Mouse (Mus musculus): ENCODE results near the gene Ceacam18. TPM values are rescaled to one million over a fixed set of nuclear protein-coding genes. Genes with fewer than 3 reads are reported as not detected.

Ceacam18 gene
- polyA plus RNA-seq (2015; fragmentation: Nextera tagmentation; extraction: Ambion mirVana): 0.05 TPM in 1 of 2 replicates, not detected in the other

DNA sequence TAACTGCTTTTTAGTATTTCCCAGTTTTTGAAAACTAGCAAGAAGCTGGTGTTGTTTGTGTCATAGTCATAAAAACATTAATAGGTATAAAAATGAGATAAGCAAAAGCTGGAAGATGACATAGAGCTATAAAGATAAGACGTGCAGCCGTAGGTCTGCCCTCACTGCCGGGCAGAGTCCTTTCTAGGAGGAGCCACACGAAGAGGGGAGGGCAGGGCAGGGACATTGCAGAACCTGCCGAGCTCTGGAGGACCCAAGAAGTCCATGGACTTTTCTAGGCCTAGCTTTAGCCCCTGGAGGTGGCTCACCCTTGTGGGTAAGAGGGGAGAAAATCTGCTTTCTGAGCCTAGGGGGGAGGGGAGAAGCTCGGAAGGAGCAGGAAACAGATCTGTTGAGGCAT lies at the start of gene Ceacam18:
Gene Ceacam18 (plus strand): TSS at position 208 of the 400 bp plus-strand sequence.
- Histone ChIP-seq H3K9ac (no peak within 1 kb of the TSS), H3K4me2 (no peak within 1 kb of the TSS), H3K27ac (replicated peaks) (no peak within 1 kb of the TSS), H3K4me3 (replicated peaks) (no peak within 1 kb of the TSS), H3K4me1 (replicated peaks) (no peaks in the 10 kb centered on the region), H3K9me3 (replicated peaks) (no peaks in the 10 kb centered on the region), H3K36me3 (replicated peaks) (no peaks in the 10 kb centered on the region), H3K27me3 (no peaks in the 10 kb centered on the region)
- ATAC-seq (ENCODE audit: insufficient read depth): no peak
- WGBS (ENCODE audit: insufficient replicate concordance): 27% methylated on average over 6 of the region's 6 CpGs

- H3K4me1 ChIP-seq (replicated peaks): peaks cover 12% of the 10 kb centered on the region
- H3K4me3 ChIP-seq (replicated peaks): no peak overlapping the region
- no peaks in the 10 kb centered on the region for H3K9me3 ChIP-seq (replicated peaks)
- no peak overlapping the region for H3K9ac ChIP-seq
- H3K27ac ChIP-seq (replicated peaks): no peak overlapping the region
- H3K36me3 ChIP-seq (replicated peaks): peaks cover 55% of the 10 kb centered on the region
- no peaks in the 10 kb centered on the region for H3K27me3 ChIP-seq
- H3K4me2 ChIP-seq: no peak overlapping the region
- ATAC-seq (ENCODE audit: insufficient read depth): no peak
- 69% methylated on average over 5 of the region's 5 CpGs for WGBS (ENCODE audit: insufficient replicate concordance)
Observed at GRCm38 (mm10) chr7:43584790-43585189, 49.7 kb upstream of the Ceacam18 start.

DNA sequence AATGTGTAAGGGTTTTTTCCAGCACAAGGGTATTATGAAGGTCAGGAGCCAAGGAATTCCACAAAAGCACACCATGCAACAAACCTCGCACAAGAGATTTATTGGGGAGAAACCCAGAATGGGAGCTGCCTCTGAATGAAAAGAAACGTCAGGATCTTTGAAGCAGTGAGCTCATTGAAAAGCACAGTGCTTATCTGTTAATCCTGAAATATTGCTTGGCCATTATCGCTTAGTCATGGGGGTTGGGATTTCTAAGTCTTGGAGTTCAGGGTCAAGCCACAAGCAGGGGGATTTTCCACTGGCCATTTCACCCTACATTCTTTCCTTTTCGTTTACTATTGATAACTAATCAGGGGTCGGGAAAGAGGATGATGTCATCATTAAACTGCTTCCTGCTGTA lies 32.6 kb upstream of the Ceacam18 start:
- Histone ChIP-seq H3K4me2 (no peak overlapping the region), H3K4me1 (replicated peaks) (no peaks in the 10 kb centered on the region), H3K9ac (no peak overlapping the region), H3K36me3 (replicated peaks) (no peaks in the 10 kb centered on the region), H3K4me3 (replicated peaks) (no peak overlapping the region), H3K27me3 (no peaks in the 10 kb centered on the region), H3K9me3 (replicated peaks) (no peaks in the 10 kb centered on the region), H3K27ac (replicated peaks) (no peak overlapping the region)
- ATAC-seq (ENCODE audit: insufficient read depth): no peak
- 31% methylated on average over 5 of the region's 5 CpGs for WGBS (ENCODE audit: insufficient replicate concordance)

GRCm38 (mm10) chr7:43606896-43607742 lies 27.4 kb upstream of the Ceacam18 start, which contains the start of gene Zfp819:
TSS of gene Zfp819 (plus strand) at chr7:43607169.
- peak within 1 kb of the TSS; percentile 58 for H3K4me2 ChIP-seq
- WGBS (ENCODE audit: insufficient replicate concordance): 15% methylated on average over 41 of the region's 41 CpGs
- no peak for ATAC-seq (ENCODE audit: insufficient read depth)
- no peaks in the 10 kb centered on the region for H3K9me3 ChIP-seq (replicated peaks)
- H3K36me3 ChIP-seq (replicated peaks): no peaks in the 10 kb centered on the region
- H3K9ac ChIP-seq: no peak within 1 kb of the TSS
- H3K27ac ChIP-seq (replicated peaks): no peak within 1 kb of the TSS
- 0 out of 2 replicates have a peak, but pooled peaks cover 5% of the 10 kb centered on the region for H3K27me3 ChIP-seq
- peak within 1 kb of the TSS; percentile 33 for H3K4me3 ChIP-seq (replicated peaks)
- peaks cover 8% of the 10 kb centered on the region for H3K4me1 ChIP-seq (replicated peaks)

DNA sequence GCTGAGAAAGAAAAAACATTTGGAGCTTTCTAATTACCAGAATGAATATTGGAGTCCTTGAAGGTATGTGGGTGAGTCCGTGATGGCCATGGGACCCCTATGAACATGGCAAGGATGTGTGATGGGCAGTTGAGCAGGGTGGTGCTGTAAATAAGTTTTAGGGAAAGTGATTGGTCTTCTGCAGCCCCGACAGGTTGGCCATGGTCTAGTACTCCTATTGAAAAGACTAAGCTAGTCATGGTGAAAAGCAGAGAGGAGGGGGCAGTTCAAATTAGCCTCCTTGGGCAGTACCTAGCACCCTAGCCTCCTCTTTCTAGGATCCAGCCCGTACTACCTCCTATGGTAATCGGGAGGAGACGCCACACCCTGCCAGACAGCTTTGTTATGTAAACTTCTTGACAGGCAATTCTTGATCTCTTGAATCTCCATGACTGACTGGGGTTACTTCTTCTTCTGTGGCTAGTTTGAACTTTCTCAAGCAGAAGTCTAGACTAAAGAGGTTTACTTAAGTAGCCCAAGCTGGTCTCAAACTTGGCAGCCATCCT lies 26.7 kb upstream of the Ceacam18 start:
- Histone ChIP-seq H3K36me3 (replicated peaks) (no peaks in the 10 kb centered on the region), H3K4me3 (replicated peaks) (no peak overlapping the region), H3K9me3 (replicated peaks) (no peaks in the 10 kb centered on the region), H3K27ac (replicated peaks) (no peak overlapping the region), H3K4me2 (no peak overlapping the region), H3K9ac (no peak overlapping the region), H3K4me1 (replicated peaks) (peaks cover 8% of the 10 kb centered on the region), H3K27me3 (0 out of 2 replicates have a peak, but pooled peaks cover 5% of the 10 kb centered on the region)
- WGBS (ENCODE audit: insufficient replicate concordance): 26% methylated on average over 5 of the region's 5 CpGs
- no peak for ATAC-seq (ENCODE audit: insufficient read depth)

DNA sequence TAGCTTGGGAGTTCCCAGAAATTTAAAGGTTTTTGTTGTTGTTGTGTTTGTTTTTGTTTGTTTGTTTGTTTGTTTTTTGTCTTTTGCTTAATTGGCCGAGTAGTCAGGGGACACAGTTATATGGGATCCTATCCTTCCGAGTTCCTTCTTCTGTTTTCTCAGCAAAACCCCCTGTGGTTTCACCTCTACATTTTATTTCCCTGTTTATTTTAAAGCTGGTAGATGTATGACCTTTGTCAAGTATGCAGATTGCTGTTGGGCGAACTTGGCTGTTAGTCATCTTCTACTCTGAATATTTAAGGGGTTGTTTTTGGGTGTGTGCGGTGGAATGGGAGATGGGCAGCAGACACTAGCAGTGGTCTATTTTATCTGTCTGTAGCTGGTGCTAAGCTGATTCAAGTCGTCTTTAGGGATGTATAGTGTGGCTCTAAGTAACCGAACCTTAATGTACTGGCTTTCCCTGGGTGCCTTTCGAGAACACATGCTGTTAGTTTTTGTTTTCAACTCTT lies 26.1 kb upstream of the Ceacam18 start:
- Histone ChIP-seq H3K9ac (no peak overlapping the region), H3K27me3 (0 out of 2 replicates have a peak, but pooled peaks cover 5% of the 10 kb centered on the region), H3K4me2 (no peak overlapping the region), H3K4me3 (replicated peaks) (no peak overlapping the region), H3K36me3 (replicated peaks) (no peaks in the 10 kb centered on the region), H3K27ac (replicated peaks) (no peak overlapping the region), H3K9me3 (replicated peaks) (no peaks in the 10 kb centered on the region), H3K4me1 (replicated peaks) (peaks cover 8% of the 10 kb centered on the region)
- WGBS (ENCODE audit: insufficient replicate concordance): 53% methylated on average over 7 of the region's 7 CpGs
- ATAC-seq (ENCODE audit: insufficient read depth): no peak

DNA sequence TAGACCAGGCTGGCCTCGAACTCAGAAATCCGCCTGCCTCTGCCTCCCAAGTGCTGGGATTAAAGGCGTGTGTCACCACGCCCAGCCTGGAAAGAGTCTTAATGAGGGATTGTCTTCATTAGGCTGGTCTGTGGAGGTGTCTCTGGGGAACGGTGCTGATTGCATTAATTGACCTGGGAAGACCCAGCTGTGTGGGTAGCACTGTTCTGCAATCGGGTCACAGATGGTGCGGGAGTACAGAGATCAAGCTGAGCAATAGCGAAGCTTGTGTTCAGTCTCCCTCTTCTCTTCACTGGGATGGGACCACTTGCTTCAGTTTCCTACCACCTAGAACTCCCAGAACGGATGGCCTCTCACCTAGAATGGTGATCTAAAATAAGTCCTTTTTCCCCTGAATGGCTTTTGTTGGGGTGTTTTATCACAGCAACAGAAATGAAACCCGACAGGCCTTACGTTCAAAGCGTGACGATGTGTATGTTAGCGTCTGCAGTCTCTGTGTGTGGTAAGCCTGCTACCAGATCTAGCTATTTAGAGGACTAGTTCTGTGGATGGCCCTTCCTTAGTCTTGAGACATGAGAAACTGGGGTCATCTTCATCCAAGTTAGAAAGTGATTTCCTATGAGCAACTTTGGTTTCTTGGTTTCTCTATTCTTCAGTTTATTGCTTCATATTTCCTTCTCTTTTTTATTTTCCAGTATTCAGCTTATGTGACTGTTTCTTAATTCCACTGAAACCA lies 20.5 kb upstream of the Ceacam18 start:
- 75% methylated on average over 14 of the region's 14 CpGs for WGBS (ENCODE audit: insufficient replicate concordance)
- ATAC-seq (ENCODE audit: insufficient read depth): no peak
- Histone ChIP-seq H3K27ac (replicated peaks) (no peak overlapping the region), H3K9ac (no peak overlapping the region), H3K4me2 (no peak overlapping the region), H3K4me1 (replicated peaks) (no peaks in the 10 kb centered on the region), H3K4me3 (replicated peaks) (no peak overlapping the region), H3K9me3 (replicated peaks) (no peaks in the 10 kb centered on the region), H3K36me3 (replicated peaks) (no peaks in the 10 kb centered on the region), H3K27me3 (no peaks in the 10 kb centered on the region)

GRCm38 (mm10) chr7:43622927-43623326 lies 11.6 kb upstream of the Ceacam18 start:
- Histone ChIP-seq H3K9ac (no peak overlapping the region), H3K27ac (replicated peaks) (no peak overlapping the region), H3K4me1 (replicated peaks) (no peaks in the 10 kb centered on the region), H3K4me2 (no peak overlapping the region), H3K4me3 (replicated peaks) (no peak overlapping the region), H3K9me3 (replicated peaks) (no peaks in the 10 kb centered on the region), H3K27me3 (no peaks in the 10 kb centered on the region), H3K36me3 (replicated peaks) (no peaks in the 10 kb centered on the region)
- 45% methylated on average over 7 of the region's 7 CpGs for WGBS (ENCODE audit: insufficient replicate concordance)
- ATAC-seq (ENCODE audit: insufficient read depth): no peak

DNA sequence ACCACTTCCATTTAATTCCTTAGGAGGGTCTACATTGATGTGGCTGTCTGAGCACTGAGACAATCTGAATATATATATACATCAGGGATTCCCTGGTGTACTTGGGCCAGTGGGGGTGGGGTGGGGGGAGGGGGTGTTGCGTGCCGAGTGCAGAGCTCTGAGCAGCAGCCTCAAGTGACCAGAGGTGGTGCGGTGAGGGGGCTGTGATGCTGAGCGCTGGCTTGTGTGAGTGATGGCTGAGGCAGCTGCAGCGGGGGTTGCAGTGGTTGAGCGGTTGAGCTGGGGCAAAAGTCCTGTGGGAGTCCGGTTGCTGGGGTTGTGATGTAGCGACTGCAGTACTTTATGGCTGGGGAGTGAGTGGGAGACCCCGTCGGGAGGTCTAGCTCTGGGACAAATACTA lies 10.7 kb upstream of the Ceacam18 start:
- Histone ChIP-seq H3K4me2 (no peak overlapping the region), H3K9ac (no peak overlapping the region), H3K27me3 (no peaks in the 10 kb centered on the region), H3K4me3 (replicated peaks) (no peak overlapping the region), H3K9me3 (replicated peaks) (no peaks in the 10 kb centered on the region), H3K4me1 (replicated peaks) (no peaks in the 10 kb centered on the region), H3K36me3 (replicated peaks) (no peaks in the 10 kb centered on the region), H3K27ac (replicated peaks) (no peak overlapping the region)
- no peak for ATAC-seq (ENCODE audit: insufficient read depth)
- 27% methylated on average over 10 of the region's 10 CpGs for WGBS (ENCODE audit: insufficient replicate concordance)

- H3K4me1 ChIP-seq (replicated peaks): no peaks in the 10 kb centered on the region
- H3K4me2 ChIP-seq: no peak overlapping the region
- ATAC-seq (ENCODE audit: insufficient read depth): no peak
- H3K27me3 ChIP-seq: no peaks in the 10 kb centered on the region
- H3K9me3 ChIP-seq (replicated peaks): no peaks in the 10 kb centered on the region
- H3K27ac ChIP-seq (replicated peaks): no peak overlapping the region
- H3K4me3 ChIP-seq (replicated peaks): no peak overlapping the region
- no peaks in the 10 kb centered on the region for H3K36me3 ChIP-seq (replicated peaks)
- H3K9ac ChIP-seq: no peak overlapping the region
- 41% methylated on average over 3 of the region's 3 CpGs for WGBS (ENCODE audit: insufficient replicate concordance)
Observed at GRCm38 (mm10) chr7:43625065-43625464, 9.4 kb upstream of the Ceacam18 start.
